Mouse (Mus musculus) layer of hippocampus, adult 2 months (tissue): Measurements from ENCODE around the gene Ago4. TPM values are rescaled to one million over a fixed set of nuclear protein-coding genes. Genes with fewer than 3 reads are reported as not detected.
A peak's percentile ranks its signal among the peaks of the same experiment; 100 is the strongest.

Experiments
- DNase-seq, 2 experiments: peaks; one replicate each; pipeline ENCODE4 v3.0.0; 2022; ENCODE audit warnings: low spot score in 2 of 2
- H3K27ac ChIP-seq: fragments of 200-600 bp; 2 replicates; pipeline ENCODE4 v1.8.1; 2022
- H3K4me3 ChIP-seq: fragments of 200-600 bp; 2 replicates; pipeline ENCODE4 v1.8.1; 2022; ENCODE audit warnings: mild to moderate bottlenecking
- CTCF ChIP-seq: fragments of 200-600 bp; conservative IDR thresholded peaks from 2 replicates; pipeline ENCODE4 v1.8.1; 2022; ENCODE audit warnings: antibody characterized with exemption, mild to moderate bottlenecking, moderate library complexity
- microRNA-seq, 2 experiments: library from miRNA; unstranded; fragments of <30 nt; microRNA quantifications; one replicate each; pipeline ENCODE4 v1.2.0; 2021
- total RNA-seq, 2 experiments: library from RNA; stranded (reverse); gene quantifications; 2 replicates each; pipeline ENCODE4 v1.2.3; 2021

Ago4 gene
- total RNA-seq, 2 experiments from 2014 or later, result 7.5 to 9.5 TPM

- no peak overlapping the region for H3K4me3 ChIP-seq
- H3K27ac ChIP-seq, result no peak overlapping the region
- DNase-seq, result no peak
- TF ChIP-seq CTCF, result peak; percentile 35
Measured at GRCm38 (mm10) chr4:126455441-126455840, 77.8 kb downstream of the Ago4 start.

GRCm38 (mm10) chr4:126454547-126455254 lies 78.6 kb downstream of the Ago4 start:
- no peak for TF ChIP-seq CTCF
- no peak for DNase-seq
- no peak overlapping the region for H3K27ac ChIP-seq
- H3K4me3 ChIP-seq, result no peak overlapping the region

- H3K27ac ChIP-seq, result no peak overlapping the region
- DNase-seq, result no peak
- no peak for TF ChIP-seq CTCF
- no peak overlapping the region for H3K4me3 ChIP-seq
Measured at GRCm38 (mm10) chr4:126450268-126450667, 83.0 kb downstream of the Ago4 start.

- DNase-seq, result no peak
- Histone ChIP-seq H3K4me3 (no peak overlapping the region), H3K27ac (no peak overlapping the region)
- no peak for TF ChIP-seq CTCF
Measured at GRCm38 (mm10) chr4:126447126-126447525, 86.1 kb downstream of the Ago4 start.

GRCm38 (mm10) chr4:126444528-126444927 lies 88.7 kb downstream of the Ago4 start:
- no peak overlapping the region for H3K27ac ChIP-seq
- H3K4me3 ChIP-seq, result no peak overlapping the region
- DNase-seq, result no peak
- no peak for TF ChIP-seq CTCF

Small RNAs within 50 kb of the gene (microRNA-seq; reads per million reads assigned to microRNA genes)
- gene Mir7119, result 0 reads per million in 2 experiments

Other genes with a start within 250 kb of the Ago4 start
- 1 to 10 TPM; 1.2 to 1.5 TPM for gene Col8a2, start 246.7 kb downstream of the Ago4 start, total RNA-seq
- gene Adprhl2, start 211.8 kb downstream of the Ago4 start, total RNA-seq, result 10 to 100 TPM; 32.2 to 33.0 TPM
- gene Tekt2, start 207.8 kb downstream of the Ago4 start, total RNA-seq, result 1 to 10 TPM; 1.3 to 1.6 TPM
- gene Ago3, start 103.9 kb downstream of the Ago4 start, total RNA-seq, result 10 to 100 TPM; 39.3 to 50.5 TPM
- 10 to 100 TPM; 63.1 to 64.0 TPM for gene Ago1, start 64.9 kb downstream of the Ago4 start, total RNA-seq
- 1 to 10 TPM; 1.6 to 2.2 TPM for gene Clspn, start 23.5 kb upstream of the Ago4 start, total RNA-seq
- gene 5730409E04Rik, start 76.3 kb upstream of the Ago4 start, total RNA-seq, result 10 to 100 TPM; 64.3 to 72.3 TPM
- gene Psmb2, start 144.2 kb upstream of the Ago4 start, total RNA-seq, result 100 to 1,000 TPM; 111 to 115 TPM
- under 1 TPM in 1 of 2 experiments, not detected in 1; 0.18 TPM for gene Tfap2e, start 202.8 kb upstream of the Ago4 start, total RNA-seq
- 1,000 to 10,000 TPM; 1,998 to 2,007 TPM for gene Ncdn, start 220.0 kb upstream of the Ago4 start, total RNA-seq
- 10 to 100 TPM; 68.7 to 72.4 TPM for gene AU040320, start 220.1 kb upstream of the Ago4 start, total RNA-seq